Mouse (Mus musculus) ES-E14 (cell line): Measurements from ENCODE around the gene Fam83f. TPM values are rescaled to one million over a fixed set of nuclear protein-coding genes. Genes with fewer than 3 reads are reported as not detected.
"Not testable (repeated sequence)": the region's sequence is repeated elsewhere in the genome, so short reads cannot be mapped to it uniquely, and the experiment has no call there.

ENCODE experiments used
- DNase-seq: peaks from one replicate; pipeline ENCODE4 v3.0.0-alpha.2; 2013; ENCODE audit warnings: low read depth, low spot score
- H3K27ac ChIP-seq: 2 replicates; pipeline ENCODE4 v1.5.1; 2012; ENCODE audit warnings: low read depth, mild to moderate bottlenecking, low read length, moderate library complexity, mixed read lengths; ENCODE audit not compliant: poor library complexity, insufficient read depth, severe bottlenecking
- H3K36me3 ChIP-seq: 2 replicates; pipeline ENCODE4 v1.6.1; 2012; ENCODE audit warnings: mild to moderate bottlenecking, low read length, moderate library complexity, mixed read lengths; ENCODE audit not compliant: control insufficient read depth, poor library complexity, insufficient read depth, severe bottlenecking
- H3K4me1 ChIP-seq, 2 experiments: fragments of 150-350 bp in 1 of 2; sonication (generic) in 1 of 2; 2 replicates each; pipeline ENCODE4 v1.6.1; 2012; ENCODE audit warnings: low read length in 2 of 2, mild to moderate bottlenecking in 1 of 2, mixed read lengths in 1 of 2; ENCODE audit not compliant: control insufficient read depth in 2 of 2, insufficient read depth in 2 of 2, poor library complexity in 1 of 2
- H3K4me3 ChIP-seq, 2 experiments: fragments of 150-350 bp in 1 of 2; sonication (generic) in 1 of 2; 2 replicates each; pipeline ENCODE4 v1.5.1; 2012; ENCODE audit warnings: low read length in 2 of 2, low read depth in 1 of 2, mild to moderate bottlenecking in 1 of 2, mixed read lengths in 1 of 2; ENCODE audit not compliant: insufficient read depth in 1 of 2, poor library complexity in 1 of 2, severe bottlenecking in 1 of 2
- H3K9ac ChIP-seq: 2 replicates; pipeline ENCODE4 v1.6.1; 2012; ENCODE audit warnings: low read depth, mild to moderate bottlenecking, low read length, mixed read lengths; ENCODE audit not compliant: poor library complexity, insufficient read depth, severe bottlenecking
- H3K9me3 ChIP-seq: fragments of 150-350 bp; sonication (generic); 2 replicates; pipeline ENCODE4 v1.6.1; 2012; ENCODE audit warnings: low read depth, mild to moderate bottlenecking, low read length; ENCODE audit not compliant: control insufficient read depth, insufficient read depth
- CHD2 ChIP-seq: IDR thresholded peaks from 2 replicates; pipeline ENCODE4 v1.6.1; 2014; ENCODE audit warnings: mild to moderate bottlenecking, low read depth, low read length, inconsistent platforms
- HCFC1 ChIP-seq: IDR thresholded peaks from 2 replicates; pipeline ENCODE4 v1.6.1; 2012; ENCODE audit warnings: low read length, inconsistent platforms, borderline replicate concordance; ENCODE audit not compliant: insufficient read depth
- MAFK ChIP-seq: IDR thresholded peaks from 2 replicates; pipeline ENCODE4 v1.6.1; 2014; ENCODE audit warnings: mild to moderate bottlenecking, low read depth, low read length, inconsistent platforms; ENCODE audit not compliant: insufficient read depth
- ZC3H11A ChIP-seq: IDR thresholded peaks from 2 replicates; pipeline ENCODE4 v1.6.1; 2012; ENCODE audit warnings: low read depth, mild to moderate bottlenecking, inconsistent platforms, low read length, borderline replicate concordance
- ZNF384 ChIP-seq: IDR thresholded peaks from 2 replicates; pipeline ENCODE4 v1.6.1; 2012; ENCODE audit warnings: low read depth, low read length, inconsistent platforms
- in situ Hi-C, 2 experiments: fragments of 600-800 bp; cut with MboI; formaldehyde crosslinking; loops; one replicate each; pipeline ENCODE4 v1.15.1; 2025; ENCODE audit warnings: low sequenced_read_pairs in 2 of 2, inconsistent platforms in 1 of 2; ENCODE audit not compliant: unreplicated experiment in 2 of 2
- total RNA-seq: library from RNA; depleted of rRNA; stranded (reverse); fragments of 300-350 nt; gene quantifications from 2 replicates; pipeline ENCODE4 v1.2.3, GENCODE M21; 2012

Fam83f gene
- total RNA-seq, 1 experiment, result 1.0 TPM

- Histone ChIP-seq H3K27ac (no peak overlapping the region), H3K9me3 (no peaks in the 10 kb centered on the region), H3K36me3 (no peaks in the 10 kb centered on the region), H3K9ac (no peak overlapping the region), H3K4me1 (peaks cover 2 to 5% of the 10 kb centered on the region in 2 experiments; a peak in 1 of 4 replicates), H3K4me3 (no peak overlapping the region)
- TF ChIP-seq MAFK (no peak), ZNF384 (no peak), HCFC1 (no peak), CHD2 (no peak), ZC3H11A (no peak)
- no peak for DNase-seq
- in situ Hi-C loops, result no loop called here
Measured at GRCm38 (mm10) chr15:80729477-80729876, 57.8 kb downstream of the Fam83f start.

GRCm38 (mm10) chr15:80731043-80731442 is 59.4 kb downstream of the Fam83f start:
- H3K9ac ChIP-seq, result no peak overlapping the region
- no peak for TF ChIP-seq MAFK
- TF ChIP-seq CHD2, result no peak
- no peak for TF ChIP-seq ZNF384
- no peak for TF ChIP-seq HCFC1
- TF ChIP-seq ZC3H11A, result no peak
- in situ Hi-C loops, result no loop called here
- H3K36me3 ChIP-seq, result no peaks in the 10 kb centered on the region
- no peak for DNase-seq
- peaks cover 2 to 5% of the 10 kb centered on the region in 2 experiments; a peak in 1 of 4 replicates for H3K4me1 ChIP-seq
- H3K27ac ChIP-seq, result no peak overlapping the region
- no peaks in the 10 kb centered on the region for H3K9me3 ChIP-seq
- H3K4me3 ChIP-seq, result no peak overlapping the region

GRCm38 (mm10) chr15:80731511-80731910 is 59.9 kb downstream of the Fam83f start:
- Histone ChIP-seq H3K9me3 (no peaks in the 10 kb centered on the region), H3K4me3 (no peak overlapping the region), H3K9ac (no peak overlapping the region), H3K4me1 (peaks cover 2 to 5% of the 10 kb centered on the region in 2 experiments; a peak in 1 of 4 replicates), H3K36me3 (no peaks in the 10 kb centered on the region), H3K27ac (no peak overlapping the region)
- no peak for TF ChIP-seq CHD2
- in situ Hi-C loops, result no loop called here
- no peak for DNase-seq

GRCm38 (mm10) chr15:80732266-80733030 is 60.8 kb downstream of the Fam83f start:
- H3K4me3 ChIP-seq, result no peak overlapping the region
- peaks cover 2 to 5% of the 10 kb centered on the region in 2 experiments; a peak in 1 of 4 replicates for H3K4me1 ChIP-seq
- H3K9me3 ChIP-seq, result no peaks in the 10 kb centered on the region
- H3K27ac ChIP-seq, result no peak overlapping the region
- TF ChIP-seq CHD2 (no peak), ZNF384 (no peak), HCFC1 (no peak)
- no peaks in the 10 kb centered on the region for H3K36me3 ChIP-seq
- H3K9ac ChIP-seq, result no peak overlapping the region
- in situ Hi-C loops, result no loop called here
- DNase-seq, result no peak

GRCm38 (mm10) chr15:80735300-80735699 is 63.7 kb downstream of the Fam83f start:
- no peak for DNase-seq
- in situ Hi-C loops, result no loop called here
- TF ChIP-seq MAFK (no peak), ZC3H11A (no peak), ZNF384 (no peak)
- Histone ChIP-seq H3K4me1 (peaks cover 0 to 5% of the 10 kb centered on the region in 2 experiments; a peak in 1 of 4 replicates), H3K9me3 (no peaks in the 10 kb centered on the region), H3K9ac (no peak overlapping the region), H3K36me3 (no peaks in the 10 kb centered on the region), H3K27ac (no peak overlapping the region), H3K4me3 (no peak overlapping the region)

GRCm38 (mm10) chr15:80735708-80736107 is 64.1 kb downstream of the Fam83f start:
- H3K9me3 ChIP-seq, H3K9ac ChIP-seq, H3K27ac ChIP-seq, H3K36me3 ChIP-seq, H3K4me1 ChIP-seq, DNase-seq, H3K4me3 ChIP-seq, in situ Hi-C loops: not testable (repeated sequence)
